Mouse (Mus musculus) heart, embryonic 11.5 days (tissue): ENCODE measurements around the gene Nampt. TPM values are rescaled to one million over a fixed set of nuclear protein-coding genes. Genes with fewer than 3 reads are reported as not detected.
A peak's percentile ranks its signal among the peaks of the same experiment; 100 is the strongest.

ENCODE experiments used
- ATAC-seq: fragments of 200-750 bp; cut with Nextera tagmentation; replicated peaks from 2 replicates; pipeline ENCODE4 v1.8.0; 2017; ENCODE audit warnings: moderate library complexity; ENCODE audit not compliant: insufficient number of reproducible peaks, low FRiP score, low TSS enrichment
- H3K27ac ChIP-seq: fragments of 300-500 bp; sonication (generic); 2 replicates; pipeline ENCODE4 v1.5.1; 2014; ENCODE audit warnings: mild to moderate bottlenecking, low read depth, low read length
- H3K27me3 ChIP-seq: fragments of 300-500 bp; sonication (generic); 2 replicates; pipeline ENCODE4 v1.6.1; 2014; ENCODE audit warnings: mild to moderate bottlenecking, low read length, mixed read lengths; ENCODE audit not compliant: control insufficient read depth, insufficient read depth
- H3K36me3 ChIP-seq: fragments of 300-500 bp; sonication (generic); 2 replicates; pipeline ENCODE4 v1.6.1; 2014; ENCODE audit warnings: mild to moderate bottlenecking, low read length, moderate library complexity, mixed read lengths; ENCODE audit not compliant: control insufficient read depth, insufficient read depth
- H3K4me1 ChIP-seq: fragments of 300-500 bp; sonication (generic); 2 replicates; pipeline ENCODE4 v1.6.1; 2014; ENCODE audit warnings: low read length; ENCODE audit not compliant: control insufficient read depth, insufficient read depth
- H3K4me2 ChIP-seq: fragments of 300-500 bp; sonication (generic); 2 replicates; pipeline ENCODE4 v1.6.1; 2014; ENCODE audit warnings: mild to moderate bottlenecking, moderate library complexity
- H3K4me3 ChIP-seq: fragments of 300-500 bp; sonication (generic); 2 replicates; pipeline ENCODE4 v1.5.1; 2014; ENCODE audit warnings: low read depth, low read length
- H3K9ac ChIP-seq: fragments of 300-500 bp; sonication (generic); 2 replicates; pipeline ENCODE4 v1.6.1; 2014; ENCODE audit warnings: mild to moderate bottlenecking, low read depth, low read length, moderate library complexity
- H3K9me3 ChIP-seq: fragments of 300-500 bp; sonication (generic); replicated peaks from 2 replicates; pipeline ENCODE4 v1.6.1; 2016; ENCODE audit warnings: low read length; ENCODE audit not compliant: control insufficient read depth
- WGBS: fragments of 180-500 bp; shearing (Covaris S2); extraction: QIAGEN DNeasy Blood & Tissue Kit; methylation state at CpG from one replicate; pipeline ENCODE4 v1.1.7; 2014; ENCODE audit not compliant: insufficient replicate concordance; 5-methylcytosine and 5-hydroxymethylcytosine counted together
- polyA plus RNA-seq: library from polyadenylated mRNA; unstranded; fragments of >200 nt; fragmentation: Nextera tagmentation; extraction: Ambion mirVana; gene quantifications from 2 replicates; pipeline ENCODE4 v1.2.1, GENCODE M21; 2014

Gene Nampt
- polyA plus RNA-seq, 1 experiment from 2014 or later: 21.0 TPM

GRCm38 (mm10) chr12:32832076-32832475 is 12.7 kb downstream of the Nampt start:
- WGBS: 98% methylated on average over 3 of the region's 3 CpGs
- Histone ChIP-seq H3K27me3 (no peaks in the 10 kb centered on the region), H3K4me3 (no peak overlapping the region), H3K4me2 (no peak overlapping the region), H3K9me3 (no peaks in the 10 kb centered on the region), H3K9ac (no peak overlapping the region), H3K36me3 (peaks cover 5% of the 10 kb centered on the region; the same call in 1 of the 2 replicates), H3K4me1 (peaks cover 2% of the 10 kb centered on the region; the same call in 1 of the 2 replicates), H3K27ac (no peak overlapping the region)
- ATAC-seq: no peak

- ATAC-seq: no peak
- H3K27ac ChIP-seq: no peak overlapping the region
- H3K4me2 ChIP-seq: no peak overlapping the region
- H3K36me3 ChIP-seq: peaks cover 17% of the 10 kb centered on the region
- no peak overlapping the region for H3K9ac ChIP-seq
- H3K4me3 ChIP-seq: no peak overlapping the region
- H3K9me3 ChIP-seq: no peaks in the 10 kb centered on the region
- no peaks in the 10 kb centered on the region for H3K27me3 ChIP-seq
- 0 out of 2 replicates have a peak, but pooled peaks cover under 1% of the 10 kb centered on the region for H3K4me1 ChIP-seq
- WGBS: 89% methylated on average over 6 of the region's 6 CpGs
These were observed 15.4 kb downstream of the Nampt start for GRCm38 (mm10) chr12:32834781-32835180.

- WGBS: 67% methylated on average over 4 of the region's 4 CpGs
- H3K27ac ChIP-seq: no peak overlapping the region
- H3K9me3 ChIP-seq: no peaks in the 10 kb centered on the region
- 0 out of 2 replicates have a peak, but pooled peaks cover 2% of the 10 kb centered on the region for H3K4me1 ChIP-seq
- no peak overlapping the region for H3K4me3 ChIP-seq
- no peak overlapping the region for H3K4me2 ChIP-seq
- H3K9ac ChIP-seq: no peak overlapping the region
- H3K36me3 ChIP-seq: peaks cover 17% of the 10 kb centered on the region
- H3K27me3 ChIP-seq: no peaks in the 10 kb centered on the region
- no peak for ATAC-seq
These were observed 15.9 kb downstream of the Nampt start for GRCm38 (mm10) chr12:32835235-32835634.

DNA sequence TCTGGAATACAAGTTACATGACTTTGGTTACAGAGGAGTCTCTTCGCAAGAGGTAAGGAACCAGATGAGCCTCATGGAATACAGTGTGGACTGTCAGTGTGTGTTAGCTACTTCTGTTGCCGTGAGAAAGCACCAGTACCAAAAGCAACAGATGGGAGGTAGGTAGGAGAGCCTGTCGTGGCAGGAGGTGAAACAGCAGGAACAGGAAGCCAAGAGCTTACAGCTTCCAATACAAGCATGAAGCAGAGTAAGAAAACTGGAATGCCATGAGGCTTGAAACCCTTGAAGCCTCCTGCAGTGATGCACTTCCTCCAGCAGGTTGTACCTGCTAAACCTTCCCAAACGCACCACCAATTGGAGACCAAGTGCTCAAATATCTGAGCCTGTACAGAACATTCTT is 19.1 kb downstream of the Nampt start:
- H3K4me1 ChIP-seq: peaks cover 12% of the 10 kb centered on the region
- no peak overlapping the region for H3K27ac ChIP-seq
- WGBS: 82% methylated on average over 4 of the region's 4 CpGs
- H3K9me3 ChIP-seq: no peaks in the 10 kb centered on the region
- peaks cover 17% of the 10 kb centered on the region for H3K36me3 ChIP-seq
- H3K27me3 ChIP-seq: no peaks in the 10 kb centered on the region
- no peak overlapping the region for H3K4me3 ChIP-seq
- H3K9ac ChIP-seq: no peak overlapping the region
- no peak overlapping the region for H3K4me2 ChIP-seq
- ATAC-seq: no peak

DNA sequence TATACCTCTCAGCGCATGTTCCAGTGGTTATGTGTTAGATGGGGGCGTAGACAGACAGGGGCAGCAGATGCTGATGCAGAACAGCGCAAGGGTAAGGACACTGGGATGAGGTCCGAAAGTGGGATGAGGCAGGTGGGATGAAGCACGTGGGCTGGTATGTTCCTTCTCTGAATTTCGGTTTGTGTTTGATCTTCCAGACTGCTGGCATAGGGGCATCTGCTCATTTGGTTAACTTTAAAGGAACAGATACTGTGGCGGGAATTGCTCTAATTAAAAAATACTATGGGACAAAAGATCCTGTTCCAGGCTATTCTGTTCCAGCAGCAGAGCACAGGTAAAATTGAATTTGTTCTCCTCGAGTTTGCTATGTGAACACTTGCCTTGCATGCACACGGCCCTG is 19.6 kb downstream of the Nampt start:
- no peak for ATAC-seq
- Histone ChIP-seq H3K27me3 (no peaks in the 10 kb centered on the region), H3K9me3 (no peaks in the 10 kb centered on the region), H3K36me3 (peaks cover 16% of the 10 kb centered on the region), H3K4me2 (no peak overlapping the region), H3K4me3 (no peak overlapping the region), H3K4me1 (peaks cover 12% of the 10 kb centered on the region), H3K27ac (no peak overlapping the region), H3K9ac (no peak overlapping the region)
- WGBS: 88% methylated on average over 9 of the region's 9 CpGs

DNA sequence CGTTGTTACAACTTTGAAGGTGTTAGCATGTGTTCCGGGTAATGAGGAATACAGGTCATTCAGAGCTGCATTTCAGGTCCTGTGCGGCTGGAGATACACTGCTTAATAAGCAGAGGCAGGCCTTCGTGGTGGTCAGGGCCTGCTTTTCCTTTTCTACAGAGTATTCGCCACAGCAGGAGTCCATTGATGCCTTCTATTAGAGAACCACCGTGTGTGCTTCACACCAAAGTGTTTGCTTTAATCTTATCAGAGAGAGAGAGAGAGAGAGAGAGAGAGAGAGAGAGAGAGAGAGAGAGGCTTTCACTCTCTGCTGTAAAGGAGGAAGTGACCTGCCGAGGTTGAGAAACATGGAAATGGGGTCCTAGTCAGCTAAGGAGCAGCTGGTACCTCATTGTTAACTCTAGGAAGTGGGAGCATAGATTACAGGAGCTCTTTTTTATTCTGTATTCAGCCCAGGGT is 22.1 kb downstream of the Nampt start:
- H3K27ac ChIP-seq: no peak overlapping the region
- ATAC-seq: no peak
- H3K4me3 ChIP-seq: no peak overlapping the region
- H3K9me3 ChIP-seq: no peaks in the 10 kb centered on the region
- no peaks in the 10 kb centered on the region for H3K27me3 ChIP-seq
- peaks cover 12% of the 10 kb centered on the region for H3K4me1 ChIP-seq
- no peak overlapping the region for H3K9ac ChIP-seq
- whole genome bisulfite sequencing: 50% methylated on average over 7 of the region's 7 CpGs
- peaks cover 17% of the 10 kb centered on the region for H3K36me3 ChIP-seq
- H3K4me2 ChIP-seq: 0 out of 2 replicates have a peak overlapping the region, but pooled peaks have one; percentile 14

DNA sequence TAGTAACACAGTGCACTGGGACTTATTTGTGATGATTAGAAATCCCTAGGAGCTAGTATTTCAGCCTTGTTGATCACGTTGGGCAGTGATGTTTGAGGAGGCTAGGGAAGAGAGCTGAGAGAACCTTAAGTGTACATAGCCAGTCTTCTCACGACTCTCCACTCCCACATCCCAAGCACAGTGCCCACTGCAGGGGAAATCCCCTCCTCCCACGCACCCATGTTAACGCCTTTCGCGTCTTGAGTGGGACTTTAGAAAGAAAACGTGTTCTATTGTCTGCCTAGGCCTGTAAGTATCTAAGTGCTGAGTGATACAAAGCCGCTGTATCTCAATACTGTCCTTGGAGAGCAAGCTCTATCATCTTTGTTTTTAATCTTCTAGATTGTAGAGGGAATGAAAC is 27.0 kb downstream of the Nampt start:
- Histone ChIP-seq H3K9ac (no peak overlapping the region), H3K4me1 (peaks cover 9% of the 10 kb centered on the region), H3K27ac (no peak overlapping the region), H3K4me2 (no peak overlapping the region), H3K27me3 (no peaks in the 10 kb centered on the region), H3K36me3 (peaks cover 9% of the 10 kb centered on the region), H3K4me3 (no peak overlapping the region), H3K9me3 (no peaks in the 10 kb centered on the region)
- WGBS: 76% methylated on average over 8 of the region's 8 CpGs
- ATAC-seq: no peak

GRCm38 (mm10) chr12:32853757-32854156 is 34.4 kb downstream of the Nampt start:
- 91% methylated on average over 5 of the region's 5 CpGs for WGBS
- H3K27ac ChIP-seq: no peak overlapping the region
- H3K4me1 ChIP-seq: peaks cover 6% of the 10 kb centered on the region
- no peaks in the 10 kb centered on the region for H3K27me3 ChIP-seq
- no peak overlapping the region for H3K4me3 ChIP-seq
- no peak overlapping the region for H3K9ac ChIP-seq
- no peak overlapping the region for H3K4me2 ChIP-seq
- H3K9me3 ChIP-seq: no peaks in the 10 kb centered on the region
- peaks cover 2% of the 10 kb centered on the region for H3K36me3 ChIP-seq
- no peak for ATAC-seq

DNA sequence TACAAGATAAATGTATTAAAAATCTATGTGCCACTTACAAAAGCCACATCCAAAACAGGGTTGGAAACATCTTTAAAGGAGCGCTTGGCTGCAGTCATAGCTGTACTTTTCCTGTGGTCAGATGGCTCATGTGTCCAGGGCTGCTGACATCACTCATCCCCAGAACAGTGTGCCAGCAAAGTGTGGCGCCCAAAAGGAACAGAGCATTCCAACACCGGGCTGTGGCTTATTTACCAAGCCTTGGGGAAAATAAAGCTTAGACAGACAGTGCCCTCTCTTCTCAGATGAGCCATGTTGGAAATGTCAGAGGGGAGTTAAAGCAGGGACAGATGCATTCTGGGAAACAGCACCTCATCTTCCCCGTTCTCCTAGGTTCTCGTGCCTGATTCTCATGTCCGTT is 35.5 kb downstream of the Nampt start:
- H3K4me3 ChIP-seq: no peak overlapping the region
- H3K27me3 ChIP-seq: no peaks in the 10 kb centered on the region
- ATAC-seq: no peak
- no peak overlapping the region for H3K9ac ChIP-seq
- H3K27ac ChIP-seq: no peak overlapping the region
- no peaks in the 10 kb centered on the region for H3K9me3 ChIP-seq
- no peak overlapping the region for H3K4me2 ChIP-seq
- H3K4me1 ChIP-seq: peaks cover 6% of the 10 kb centered on the region
- H3K36me3 ChIP-seq: peaks cover 2% of the 10 kb centered on the region
- 78% methylated on average over 6 of the region's 6 CpGs for WGBS
